8 mouse cellular contexts compared by ENCODE assay signal in the genomic region with DNA sequence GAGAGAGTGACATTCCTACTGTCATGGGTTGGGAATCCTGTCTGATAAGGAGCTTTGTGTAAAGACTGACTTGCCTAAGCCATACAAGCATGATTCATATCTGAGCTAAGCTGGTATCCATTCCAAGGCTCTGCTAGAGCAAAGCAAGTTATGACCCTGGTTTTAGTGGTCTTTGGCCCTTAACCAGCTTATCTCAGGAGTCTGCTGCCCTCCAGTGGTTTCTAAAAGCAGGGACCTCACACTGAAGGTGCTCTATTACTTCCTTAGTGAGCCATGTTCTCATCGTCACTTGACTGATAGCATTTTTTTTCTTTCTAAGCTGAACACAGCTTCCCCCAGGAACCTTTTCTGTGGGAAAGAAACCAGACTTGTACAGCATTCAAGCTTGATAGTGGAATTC. TPM values are rescaled to one million over a fixed set of nuclear protein-coding genes. Genes with fewer than 3 reads are reported as not detected.
DNase-seq lines count a peak whose midpoint lies in the region; ATAC-seq lines count a peak whose summit lies in the region.

No protein-coding gene starts in this region.

- no peak overlapping the region for H3K4me3 ChIP-seq in intestine, embryonic 14.5 days (ENCODE audit: low read depth, low read length)
- no peak overlapping the region for H3K4me3 ChIP-seq in lung, embryonic 16.5 days (ENCODE audit: low read length)

- H3K27me3 ChIP-seq in intestine, embryonic 14.5 days (replicated peaks; ENCODE audit: control insufficient read depth, insufficient read depth, low read length) = no peaks in the 10 kb centered on the region
- no peaks in the 10 kb centered on the region for H3K27me3 ChIP-seq in lung, embryonic 16.5 days (ENCODE audit: control insufficient read depth, insufficient read depth, low read depth, low read length)

- H3K9ac ChIP-seq in intestine, embryonic 14.5 days (ENCODE audit: low read length) = no peak overlapping the region
- H3K9ac ChIP-seq in lung, embryonic 16.5 days (ENCODE audit: low read length) = no peak overlapping the region

- WGBS in intestine, embryonic 14.5 days = 14% methylated on average over 1 of the region's 1 CpGs
- 14% methylated on average over 1 of the region's 1 CpGs for WGBS in lung, embryonic 16.5 days

- peaks cover 91% of the 10 kb centered on the region for H3K36me3 ChIP-seq in intestine, embryonic 14.5 days (ENCODE audit: control insufficient read depth, insufficient read depth, low read length)
- peaks cover 32% of the 10 kb centered on the region for H3K36me3 ChIP-seq in lung, embryonic 16.5 days (ENCODE audit: control insufficient read depth, insufficient read depth, low read length)

- H3K27ac ChIP-seq in intestine, embryonic 14.5 days (ENCODE audit: low read depth) = no peak overlapping the region
- H3K27ac ChIP-seq in lung, embryonic 16.5 days (ENCODE audit: low read length) = no peak overlapping the region

- H3K4me2 ChIP-seq in intestine, embryonic 14.5 days (ENCODE audit: low read length) = no peak overlapping the region
- H3K4me2 ChIP-seq in lung, embryonic 16.5 days (ENCODE audit: low read depth, low read length) = no peak overlapping the region

- ATAC-seq in frontal cortex, adult (ENCODE audit: low TSS enrichment) = 0 out of 2 replicates have a peak, but pooled peaks have one; percentile 32
- peak; percentile 45; the same call in 1 of the 2 replicates for ATAC-seq in intestine, embryonic 14.5 days (replicated peaks; ENCODE audit: low FRiP score, low TSS enrichment, low read depth)
- ATAC-seq in lung, embryonic 16.5 days (ENCODE audit: low read depth) = peak; percentile 64; the same call in 1 of the 2 replicates

- DNase-seq in frontal cortex, postnatal 10 days (ENCODE audit: low spot score in 2 of 2) = no peak
- DNase-seq in right cerebral cortex, adult 2 months (ENCODE audit: low spot score in 2 of 2) = peak; percentile 23 to 41
- DNase-seq in right cerebral cortex, adult 18-20 months = no peak
- DNase-seq in c-Kit-positive CD71-negative TER-119-negative erythroid progenitor cells, embryonic 14.5 days (ENCODE audit: low read depth) = peak; percentile 43
- peak; percentile 54 for DNase-seq in intestine, embryonic 14.5 days (ENCODE audit: low spot score)
- peak; percentile 26 to 27 for DNase-seq in thymus, postnatal 36 days

- no peaks in the 10 kb centered on the region for H3K9me3 ChIP-seq in intestine, embryonic 14.5 days (ENCODE audit: control insufficient read depth, low read length)
- H3K9me3 ChIP-seq in lung, embryonic 16.5 days (ENCODE audit: control insufficient read depth, low read length) = no peaks in the 10 kb centered on the region

- H3K4me1 ChIP-seq in intestine, embryonic 14.5 days (replicated peaks; ENCODE audit: control insufficient read depth, insufficient read depth, low read length) = no peaks in the 10 kb centered on the region
- H3K4me1 ChIP-seq in lung, embryonic 16.5 days (replicated peaks; ENCODE audit: control insufficient read depth, insufficient read depth, low read length) = no peaks in the 10 kb centered on the region

RNA-seq across cellular contexts. Expression of gene Slc7a6os, which starts 12.0 kb away (rescaled TPM):
- polyA plus RNA-seq in intestine, embryonic 14.5 days (2014; fragmentation: Nextera tagmentation; extraction: Ambion mirVana) = 34.5 and 37.4 TPM in 2 replicates
- polyA plus RNA-seq in lung, embryonic 16.5 days (2015; fragmentation: Nextera tagmentation; extraction: Ambion mirVana) = 28.3 and 31.0 TPM in 2 replicates

RNA-seq across cellular contexts. Expression of gene Prmt7, which starts 12.0 kb away (rescaled TPM):
- polyA plus RNA-seq in intestine, embryonic 14.5 days (2014; fragmentation: Nextera tagmentation; extraction: Ambion mirVana) = 61.2 and 64.6 TPM in 2 replicates
- 40.5 and 42.0 TPM in 2 replicates for polyA plus RNA-seq in lung, embryonic 16.5 days (2015; fragmentation: Nextera tagmentation; extraction: Ambion mirVana)

RNA-seq across cellular contexts. Expression of gene Slc7a6, which starts 30.1 kb away (rescaled TPM):
- 68.9 and 73.2 TPM in 2 replicates for polyA plus RNA-seq in intestine, embryonic 14.5 days (2014; fragmentation: Nextera tagmentation; extraction: Ambion mirVana)
- 41.3 and 41.7 TPM in 2 replicates for polyA plus RNA-seq in lung, embryonic 16.5 days (2015; fragmentation: Nextera tagmentation; extraction: Ambion mirVana)

RNA-seq across cellular contexts. Expression of gene Pla2g15, which starts 48.5 kb away (rescaled TPM):
- 4.1 and 5.0 TPM in 2 replicates for polyA plus RNA-seq in intestine, embryonic 14.5 days (2014; fragmentation: Nextera tagmentation; extraction: Ambion mirVana)
- 12.8 and 12.9 TPM in 2 replicates for polyA plus RNA-seq in lung, embryonic 16.5 days (2015; fragmentation: Nextera tagmentation; extraction: Ambion mirVana)

Comparison
In these comparisons a context has a peak if more than half of its experiments do, and no peak if none do; other contexts are left out.
1. DNase-seq: peak in right cerebral cortex, adult 2 months (2 of 2), c-Kit-positive CD71-negative TER-119-negative erythroid progenitor cells, embryonic 14.5 days (single experiment), intestine, embryonic 14.5 days (single experiment) and thymus, postnatal 36 days (2 of 2); none in frontal cortex, postnatal 10 days (0 of 2) and right cerebral cortex, adult 18-20 months (single experiment).
2. Peak in every context shown above with its lines, with median percentiles within 50 percentile points of each other: ATAC-seq.